Mouse (Mus musculus) hindbrain, embryonic 16.5 days (tissue): Measurements from ENCODE around the gene Mlst8. TPM values are rescaled to one million over a fixed set of nuclear protein-coding genes. Genes with fewer than 3 reads are reported as not detected.

Experiments used
- ATAC-seq: fragments of 200-750 bp; cut with Nextera tagmentation; 2 replicates; pipeline ENCODE4 v1.8.0; 2017; ENCODE audit warnings: moderate TSS enrichment, moderate library complexity
- H3K27ac ChIP-seq: fragments of 300-500 bp; sonication (generic); 2 replicates; pipeline ENCODE4 v1.5.1; 2014; ENCODE audit warnings: low read depth, mild to moderate bottlenecking, control low read depth, low read length, moderate library complexity
- H3K27me3 ChIP-seq: fragments of 300-500 bp; sonication (generic); replicated peaks from 2 replicates; pipeline ENCODE4 v1.6.1; 2014; ENCODE audit warnings: low read length; ENCODE audit not compliant: control insufficient read depth, insufficient read depth
- H3K36me3 ChIP-seq: fragments of 300-500 bp; sonication (generic); 2 replicates; pipeline ENCODE4 v1.6.1; 2014; ENCODE audit warnings: mild to moderate bottlenecking, low read length, moderate library complexity, mixed read lengths; ENCODE audit not compliant: control insufficient read depth, insufficient read depth
- H3K4me1 ChIP-seq: fragments of 300-500 bp; sonication (generic); 2 replicates; pipeline ENCODE4 v1.6.1; 2014; ENCODE audit warnings: low read depth, low read length; ENCODE audit not compliant: control insufficient read depth, insufficient read depth
- H3K4me2 ChIP-seq: fragments of 300-500 bp; sonication (generic); 2 replicates; pipeline ENCODE4 v1.6.1; 2014; ENCODE audit warnings: mild to moderate bottlenecking, low read length, control low read depth, moderate library complexity
- H3K4me3 ChIP-seq: fragments of 300-500 bp; sonication (generic); 2 replicates; pipeline ENCODE4 v1.5.1; 2014; ENCODE audit warnings: mild to moderate bottlenecking, low read length, control low read depth, moderate library complexity
- H3K9ac ChIP-seq: fragments of 300-500 bp; sonication (generic); 2 replicates; pipeline ENCODE4 v1.6.1; 2014; ENCODE audit warnings: low read depth, mild to moderate bottlenecking, control low read depth, low read length, moderate library complexity
- H3K9me3 ChIP-seq: fragments of 300-500 bp; sonication (generic); 2 replicates; pipeline ENCODE4 v1.6.1; 2014; ENCODE audit warnings: mild to moderate bottlenecking, low read length, moderate library complexity; ENCODE audit not compliant: control insufficient read depth
- WGBS: fragments of 180-500 bp; shearing (Covaris S2); extraction: QIAGEN DNeasy Blood & Tissue Kit; methylation state at CpG from one replicate; pipeline ENCODE4 v1.1.7; 2014; 5-methylcytosine and 5-hydroxymethylcytosine counted together
- polyA plus RNA-seq: library from polyadenylated mRNA; unstranded; fragments of >200 nt; fragmentation: Nextera tagmentation; extraction: Ambion mirVana; gene quantifications from 2 replicates; pipeline ENCODE4 v1.2.1, GENCODE M21; 2015

The Mlst8 gene
- polyA plus RNA-seq, 1 experiment from 2014 or later: 36.2 TPM

DNA sequence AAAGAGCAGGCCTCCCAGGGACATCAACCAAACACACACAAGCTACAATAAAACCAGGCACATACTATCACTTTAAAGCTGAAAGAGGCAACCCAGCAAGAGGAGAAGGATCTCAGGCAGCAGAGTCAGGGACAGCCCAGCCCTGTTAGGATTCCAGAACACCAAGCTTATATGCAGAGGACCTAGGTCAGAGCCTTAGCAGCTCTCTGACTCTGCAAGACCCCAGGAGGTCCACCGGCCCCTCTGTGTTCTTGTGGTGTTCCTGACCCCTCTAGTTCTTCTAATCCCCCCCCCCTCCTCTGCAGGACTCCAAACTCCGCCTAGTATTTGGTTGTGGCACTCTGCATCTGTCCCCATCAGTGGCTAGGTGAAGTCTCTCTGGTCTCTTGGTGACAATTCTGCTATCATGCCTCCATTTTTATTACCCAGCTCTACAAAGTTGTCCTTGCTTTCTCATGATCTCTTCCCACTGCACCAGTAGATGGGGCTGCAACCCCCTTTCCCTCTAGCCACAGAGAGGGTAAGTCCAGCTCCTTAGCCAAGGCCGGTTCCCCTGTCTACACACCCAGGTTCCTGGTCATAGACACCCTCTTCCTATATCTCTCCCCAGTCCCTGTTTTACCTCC is 1.4 kb upstream of the Mlst8 start:
- no peaks in the 10 kb centered on the region for H3K9me3 ChIP-seq
- H3K27me3 ChIP-seq: no peaks in the 10 kb centered on the region
- no peak for ATAC-seq
- no peak overlapping the region for H3K27ac ChIP-seq
- 52% methylated on average over 3 of the region's 3 CpGs for WGBS
- peaks cover 16% of the 10 kb centered on the region for H3K4me1 ChIP-seq
- no peak overlapping the region for H3K4me3 ChIP-seq
- no peak overlapping the region for H3K4me2 ChIP-seq
- H3K36me3 ChIP-seq: peaks cover 12% of the 10 kb centered on the region
- no peak overlapping the region for H3K9ac ChIP-seq

DNA sequence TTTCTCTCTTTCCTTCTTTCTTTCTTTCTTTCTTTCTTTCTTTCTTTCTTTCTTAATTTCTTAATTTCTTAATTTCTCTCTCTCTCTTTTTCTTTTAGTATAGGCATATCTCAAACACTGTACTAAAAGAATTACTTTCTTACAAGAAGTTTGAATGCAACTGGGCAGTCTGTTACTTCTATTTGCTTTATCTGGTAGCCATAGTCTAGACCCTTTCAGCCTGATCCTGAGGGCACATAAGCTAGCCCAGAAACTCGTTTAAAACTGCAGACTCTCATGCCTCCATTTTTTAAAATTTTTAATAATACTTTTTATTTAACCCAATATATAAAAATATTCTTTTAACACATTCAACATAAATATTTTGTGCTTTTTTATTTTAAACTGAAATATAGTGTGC is 553 bp upstream of the Mlst8 start:
- Histone ChIP-seq H3K4me2 (peak overlapping the region; percentile 40), H3K9ac (no peak overlapping the region), H3K27ac (no peak overlapping the region), H3K27me3 (no peaks in the 10 kb centered on the region), H3K9me3 (no peaks in the 10 kb centered on the region), H3K4me1 (peaks cover 14% of the 10 kb centered on the region), H3K4me3 (no peak overlapping the region; the same call in 1 of the 2 replicates), H3K36me3 (peaks cover 19% of the 10 kb centered on the region)
- ATAC-seq: no peak
- 34% methylated on average over 1 of the region's 1 CpGs for WGBS

DNA sequence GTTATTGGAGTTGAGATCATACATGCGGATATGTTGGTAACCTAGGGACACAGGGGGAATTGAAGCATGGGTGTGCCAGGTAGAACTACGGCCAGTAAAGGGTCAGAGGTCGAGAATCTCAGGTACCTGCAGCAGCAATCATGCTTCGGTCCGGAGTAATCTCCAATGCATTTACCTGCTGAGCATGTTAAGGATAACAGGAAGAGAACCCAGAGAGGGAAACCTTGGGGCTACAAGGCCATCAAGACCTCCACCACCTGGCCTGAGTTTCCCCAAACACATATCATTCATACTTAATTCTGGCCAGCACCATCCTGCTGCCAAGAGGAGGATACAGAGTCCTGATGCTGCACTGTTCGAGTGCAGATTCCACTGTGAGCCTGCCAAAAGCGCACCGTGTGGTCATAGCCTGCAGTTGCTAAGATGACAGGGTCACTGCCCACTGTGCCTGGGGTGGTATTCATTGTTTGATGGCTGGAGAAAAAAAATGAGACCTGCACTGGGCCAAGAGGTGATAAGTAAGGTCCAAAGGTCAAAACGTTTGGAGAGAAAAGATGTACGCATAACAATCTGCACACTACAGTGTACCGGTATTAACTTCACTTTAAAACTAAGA is 785 bp downstream of the Mlst8 start:
- Histone ChIP-seq H3K36me3 (peaks cover 20% of the 10 kb centered on the region), H3K9ac (peak overlapping the region; percentile 74), H3K27me3 (no peaks in the 10 kb centered on the region), H3K4me3 (peak overlapping the region; percentile 56), H3K9me3 (no peaks in the 10 kb centered on the region), H3K27ac (no peak overlapping the region), H3K4me2 (peak overlapping the region; percentile 61), H3K4me1 (peaks cover 19% of the 10 kb centered on the region)
- ATAC-seq: peak; percentile 21; the same call in 1 of the 2 replicates
- WGBS: 47% methylated on average over 11 of the region's 11 CpGs

DNA sequence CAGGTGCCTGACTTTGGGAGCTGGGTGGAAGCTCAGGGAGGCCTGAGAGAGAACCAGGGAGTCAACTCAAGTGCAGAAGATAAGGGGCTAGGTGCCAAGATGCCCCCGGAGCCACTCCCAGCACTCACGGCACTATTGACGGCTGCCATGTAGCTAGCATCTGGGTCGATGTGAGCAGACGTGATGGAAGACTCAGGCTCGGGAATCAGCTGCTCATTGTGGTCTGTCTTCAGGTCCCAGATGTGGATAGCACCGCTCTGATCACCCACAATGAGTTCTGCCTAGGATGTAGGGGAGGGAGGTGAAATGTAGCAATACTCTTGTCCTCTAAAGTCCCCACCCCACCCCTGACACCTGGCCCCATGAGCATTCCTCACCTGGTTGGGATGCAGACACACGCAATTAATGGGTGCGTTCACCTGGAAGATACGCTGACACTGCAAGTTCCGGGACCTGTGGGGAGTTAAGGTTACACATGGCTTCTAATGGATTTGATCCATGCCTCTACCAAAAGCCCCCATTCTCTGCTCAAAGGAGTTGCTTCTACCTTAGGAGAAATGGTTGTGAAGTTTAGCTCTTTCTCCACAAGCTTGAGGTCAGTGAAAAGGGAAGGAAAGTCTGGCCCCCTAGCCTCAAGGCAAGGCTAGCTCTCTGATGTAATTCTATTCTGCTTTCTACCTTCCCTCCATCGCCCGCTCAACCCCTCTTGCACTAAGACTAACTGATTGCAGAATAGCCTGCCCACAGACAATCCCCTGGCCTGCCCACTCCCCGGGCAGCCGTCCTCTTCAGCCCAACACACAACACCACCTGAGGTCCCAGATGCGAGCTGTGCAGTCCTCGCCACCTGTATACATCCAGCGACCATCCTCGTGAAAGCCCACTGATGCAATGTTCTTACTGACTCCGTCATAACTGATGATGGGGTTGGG is 1.6 kb downstream of the Mlst8 start:
- ATAC-seq: no peak
- H3K27me3 ChIP-seq: no peaks in the 10 kb centered on the region
- peak overlapping the region; percentile 61 for H3K4me2 ChIP-seq
- no peaks in the 10 kb centered on the region for H3K9me3 ChIP-seq
- H3K4me3 ChIP-seq: no peak overlapping the region; the same call in 1 of the 2 replicates
- H3K27ac ChIP-seq: no peak overlapping the region
- 0 out of 2 replicates have a peak overlapping the region, but pooled peaks have one; percentile 74 for H3K9ac ChIP-seq
- WGBS: 92% methylated on average over 20 of the region's 20 CpGs
- peaks cover 27% of the 10 kb centered on the region for H3K4me1 ChIP-seq
- peaks cover 20% of the 10 kb centered on the region for H3K36me3 ChIP-seq

DNA sequence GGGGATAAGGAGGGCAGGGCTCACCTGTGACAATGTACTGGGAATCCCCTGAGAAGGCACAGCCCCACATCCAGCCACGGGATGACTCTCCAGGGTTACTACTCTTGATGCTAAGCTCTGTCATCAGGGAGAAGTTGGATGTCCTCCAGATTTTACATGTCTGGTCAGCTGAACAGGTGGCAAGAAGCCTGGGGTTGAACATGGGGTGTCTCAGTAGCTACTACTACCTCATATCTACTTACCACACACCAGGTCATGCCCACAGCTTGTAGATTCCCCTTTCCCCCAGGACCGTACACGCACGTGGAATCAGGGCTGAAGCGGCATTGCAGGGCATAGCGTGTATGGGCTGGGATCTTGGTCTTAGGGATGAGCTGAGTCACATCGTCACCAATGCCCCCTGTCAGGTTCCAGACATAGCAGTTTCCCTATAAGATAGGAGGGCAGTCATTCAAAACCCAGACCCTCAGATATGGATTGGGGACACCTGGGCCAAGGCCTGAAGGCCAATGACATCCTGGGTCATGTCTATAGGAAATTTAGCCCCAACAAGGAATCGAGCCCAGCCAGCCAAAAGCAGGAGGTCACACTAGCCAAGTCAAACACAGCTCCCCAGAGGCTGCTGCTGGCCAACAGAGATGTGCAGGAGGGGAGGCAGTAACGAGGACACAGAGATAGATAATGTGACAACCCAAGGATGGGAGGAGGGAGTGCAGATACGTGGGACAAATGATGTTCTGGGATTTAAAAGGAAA is 2.7 kb downstream of the Mlst8 start:
- Histone ChIP-seq H3K36me3 (peaks cover 20% of the 10 kb centered on the region), H3K4me3 (no peak overlapping the region), H3K27ac (no peak overlapping the region), H3K4me1 (peaks cover 38% of the 10 kb centered on the region), H3K27me3 (no peaks in the 10 kb centered on the region), H3K9me3 (no peaks in the 10 kb centered on the region), H3K9ac (no peak overlapping the region), H3K4me2 (no peak overlapping the region)
- ATAC-seq: no peak
- 92% methylated on average over 10 of the region's 10 CpGs for WGBS

DNA sequence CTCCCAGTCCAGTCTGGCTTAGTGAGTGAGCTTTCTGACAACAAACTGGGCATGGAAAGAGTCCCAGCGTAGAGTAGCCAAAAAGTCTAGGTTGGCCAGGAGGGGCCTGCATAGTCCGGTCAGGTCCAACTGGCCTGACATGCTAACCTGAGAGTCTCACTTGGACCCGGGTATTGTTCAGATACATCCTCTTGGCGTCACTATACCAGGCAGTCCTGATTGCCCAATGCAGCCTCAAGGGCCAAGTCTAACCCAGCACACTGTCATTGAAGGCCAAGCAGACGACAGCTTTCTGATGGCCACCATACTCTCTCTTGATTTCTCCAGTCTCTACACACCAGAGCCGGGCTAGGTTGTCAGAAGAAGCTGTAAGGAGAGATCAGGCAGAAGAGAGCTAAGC is 3.3 kb downstream of the Mlst8 start:
- ATAC-seq: no peak
- Histone ChIP-seq H3K4me1 (peaks cover 43% of the 10 kb centered on the region), H3K4me2 (no peak overlapping the region), H3K4me3 (no peak overlapping the region), H3K27me3 (no peaks in the 10 kb centered on the region), H3K9me3 (no peaks in the 10 kb centered on the region), H3K9ac (no peak overlapping the region), H3K27ac (no peak overlapping the region), H3K36me3 (peaks cover 20% of the 10 kb centered on the region)
- 93% methylated on average over 6 of the region's 6 CpGs for WGBS

DNA sequence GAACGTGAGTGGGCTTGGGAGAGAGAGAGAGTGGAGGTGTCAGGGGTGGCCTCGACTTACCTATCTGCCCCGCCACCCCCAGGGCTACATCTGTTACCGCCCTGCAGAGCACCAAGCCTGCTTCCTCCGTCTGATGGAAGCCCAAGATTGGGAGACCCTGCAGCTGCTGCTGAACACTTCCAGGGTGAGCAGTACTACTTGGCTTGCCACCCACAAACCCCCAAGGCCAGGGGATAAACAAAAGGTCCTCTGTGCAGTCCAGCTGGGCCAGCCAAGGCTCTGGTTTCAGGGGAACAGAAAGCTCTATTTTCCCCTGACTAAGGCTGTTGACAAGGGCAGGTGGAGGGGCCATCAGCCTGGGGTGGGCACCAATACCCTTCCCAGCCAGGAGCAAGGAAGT is 4.3 kb downstream of the Mlst8 start:
- no peak overlapping the region for H3K9ac ChIP-seq
- no peak overlapping the region for H3K4me3 ChIP-seq
- peaks cover 39% of the 10 kb centered on the region for H3K4me1 ChIP-seq
- no peak overlapping the region for H3K27ac ChIP-seq
- no peak for ATAC-seq
- H3K4me2 ChIP-seq: no peak overlapping the region
- no peaks in the 10 kb centered on the region for H3K9me3 ChIP-seq
- H3K36me3 ChIP-seq: peaks cover 20% of the 10 kb centered on the region
- H3K27me3 ChIP-seq: no peaks in the 10 kb centered on the region
- 81% methylated on average over 5 of the region's 5 CpGs for WGBS

DNA sequence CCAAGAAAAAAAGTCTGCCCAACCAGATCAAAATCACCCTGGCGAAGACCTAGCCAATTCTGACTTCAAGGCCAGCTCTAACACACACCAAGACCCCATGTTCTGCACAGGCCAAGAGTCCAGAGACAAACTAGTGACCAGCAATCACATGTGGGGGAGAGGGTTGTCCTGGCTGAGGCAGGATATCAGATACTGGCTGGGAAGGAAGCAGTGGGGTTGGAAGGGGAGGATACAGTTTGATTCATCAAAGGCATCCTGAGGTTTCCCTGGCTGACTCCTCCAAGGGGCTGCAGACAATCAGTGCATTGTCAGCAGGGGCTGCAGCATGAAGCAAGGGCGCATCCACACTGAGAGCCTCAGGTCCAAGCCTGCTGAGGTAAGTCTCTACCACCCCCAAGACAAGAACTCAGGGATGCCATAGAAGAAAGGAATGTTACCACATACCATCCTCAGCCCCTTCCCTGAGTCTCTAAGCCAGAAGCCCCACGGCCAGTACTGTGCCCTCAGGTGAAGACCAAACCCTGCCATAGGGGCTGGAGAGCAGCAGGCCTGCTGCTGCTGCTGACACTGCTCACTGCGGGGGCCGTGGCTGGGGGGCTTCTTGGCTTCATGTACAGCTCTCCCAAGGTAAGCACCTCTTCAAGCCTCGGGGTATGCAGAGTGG is 5.1 kb downstream of the Mlst8 start, which contains the start of gene Bricd5:
Gene Bricd5 (plus strand): TSS at position 273 of the 664 bp plus-strand sequence.
- H3K4me2 ChIP-seq: no peak within 1 kb of the TSS; the same call in 1 of the 2 replicates
- H3K27ac ChIP-seq: peak within 1 kb of the TSS; percentile 23; the same call in 1 of the 2 replicates
- H3K9me3 ChIP-seq: no peaks in the 10 kb centered on the region
- peaks cover 39% of the 10 kb centered on the region for H3K4me1 ChIP-seq
- no peak for ATAC-seq
- H3K4me3 ChIP-seq: no peak within 1 kb of the TSS
- no peaks in the 10 kb centered on the region for H3K27me3 ChIP-seq
- H3K9ac ChIP-seq: 0 out of 2 replicates have a peak within 1 kb of the TSS, but pooled peaks have one; percentile 22
- WGBS: 77% methylated on average over 6 of the region's 6 CpGs
- peaks cover 20% of the 10 kb centered on the region for H3K36me3 ChIP-seq
